Mouse (Mus musculus) hindbrain, postnatal 0 days (tissue): ENCODE measurements at regions not wholly inside any gene's neighbourhood (a gene's known extent, or its start where the extent isn't known, plus 50 kb on each side); places are given as distances from the start of the nearest gene placed in this dataset.

Experiments
- ATAC-seq: fragments of 200-750 bp; cut with Nextera tagmentation; 2 replicates; pipeline ENCODE4 v1.8.0; 2017; ENCODE audit warnings: mild to moderate bottlenecking, moderate TSS enrichment, moderate library complexity
- DNase-seq: peaks from one replicate; pipeline ENCODE4 v3.0.0-alpha.2; 2015; ENCODE audit warnings: low spot score
- H3K27ac ChIP-seq: fragments of 300-500 bp; sonication (generic); 2 replicates; pipeline ENCODE4 v1.5.1; 2014; ENCODE audit warnings: mild to moderate bottlenecking
- H3K27me3 ChIP-seq: fragments of 300-500 bp; sonication (generic); 2 replicates; pipeline ENCODE4 v1.6.1; 2014; ENCODE audit warnings: low read length, mixed read lengths; ENCODE audit not compliant: insufficient read depth
- H3K36me3 ChIP-seq: fragments of 300-500 bp; sonication (generic); 2 replicates; pipeline ENCODE4 v1.6.1; 2014; ENCODE audit warnings: low read length, mixed read lengths; ENCODE audit not compliant: insufficient read depth
- H3K4me1 ChIP-seq: fragments of 300-500 bp; sonication (generic); 2 replicates; pipeline ENCODE4 v1.6.1; 2014; ENCODE audit warnings: antibody characterized with exemption, low read length, mixed read lengths; ENCODE audit not compliant: insufficient read depth
- H3K4me2 ChIP-seq: fragments of 300-500 bp; sonication (generic); 2 replicates; pipeline ENCODE4 v1.6.1; 2014; ENCODE audit warnings: low read depth, mild to moderate bottlenecking, low read length, moderate library complexity, mixed read lengths
- H3K4me3 ChIP-seq: fragments of 300-500 bp; sonication (generic); 2 replicates; pipeline ENCODE4 v1.5.1; 2014; ENCODE audit warnings: low read length
- H3K9ac ChIP-seq: fragments of 300-500 bp; sonication (generic); replicated peaks from 2 replicates; pipeline ENCODE4 v1.6.1; 2014; ENCODE audit warnings: mild to moderate bottlenecking, low read length, moderate library complexity, mixed read lengths
- H3K9me3 ChIP-seq: fragments of 300-500 bp; sonication (generic); 2 replicates; pipeline ENCODE4 v1.6.1; 2016; ENCODE audit warnings: low read length, mixed read lengths
- CTCF ChIP-seq: IDR thresholded peaks from 2 replicates; pipeline ENCODE4 v1.5.1; 2016; ENCODE audit warnings: antibody characterized with exemption, control low read depth, low read depth
- WGBS: fragments of 180-500 bp; shearing (Covaris S2); extraction: QIAGEN DNeasy Blood & Tissue Kit; methylation state at CpG from one replicate; pipeline ENCODE4 v1.1.7; 2014; 5-methylcytosine and 5-hydroxymethylcytosine counted together

DNA sequence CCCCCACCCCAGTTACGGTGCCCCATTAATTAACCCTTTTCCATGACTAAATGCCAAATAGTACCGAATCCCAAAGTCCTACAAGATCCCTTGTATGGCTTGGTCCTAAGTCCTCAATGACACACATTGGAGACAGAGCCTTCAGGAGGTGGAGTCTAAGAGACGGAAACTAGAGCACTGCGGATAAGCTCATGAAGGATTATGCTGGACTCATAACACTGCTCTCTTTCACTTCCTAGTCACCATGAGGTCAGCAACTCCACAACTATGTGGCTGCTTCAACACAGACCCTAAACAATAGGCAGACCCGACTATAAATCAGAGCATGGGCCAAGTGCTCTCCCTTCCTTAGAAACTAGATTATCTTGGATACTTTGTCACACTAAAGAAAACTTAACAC lies 164.0 kb upstream of the Klf14 start:
- DNase-seq (no peak), ATAC-seq (no peak)
- Histone ChIP-seq H3K4me3 (no peak overlapping the region), H3K9ac (no peak overlapping the region), H3K27ac (no peak overlapping the region), H3K4me1 (no peaks in the 10 kb centered on the region), H3K27me3 (no peaks in the 10 kb centered on the region), H3K9me3 (no peaks in the 10 kb centered on the region), H3K4me2 (no peak overlapping the region), H3K36me3 (no peaks in the 10 kb centered on the region)
- no peak for TF ChIP-seq CTCF
- WGBS = 87% methylated on average over 5 of the region's 5 CpGs

DNA sequence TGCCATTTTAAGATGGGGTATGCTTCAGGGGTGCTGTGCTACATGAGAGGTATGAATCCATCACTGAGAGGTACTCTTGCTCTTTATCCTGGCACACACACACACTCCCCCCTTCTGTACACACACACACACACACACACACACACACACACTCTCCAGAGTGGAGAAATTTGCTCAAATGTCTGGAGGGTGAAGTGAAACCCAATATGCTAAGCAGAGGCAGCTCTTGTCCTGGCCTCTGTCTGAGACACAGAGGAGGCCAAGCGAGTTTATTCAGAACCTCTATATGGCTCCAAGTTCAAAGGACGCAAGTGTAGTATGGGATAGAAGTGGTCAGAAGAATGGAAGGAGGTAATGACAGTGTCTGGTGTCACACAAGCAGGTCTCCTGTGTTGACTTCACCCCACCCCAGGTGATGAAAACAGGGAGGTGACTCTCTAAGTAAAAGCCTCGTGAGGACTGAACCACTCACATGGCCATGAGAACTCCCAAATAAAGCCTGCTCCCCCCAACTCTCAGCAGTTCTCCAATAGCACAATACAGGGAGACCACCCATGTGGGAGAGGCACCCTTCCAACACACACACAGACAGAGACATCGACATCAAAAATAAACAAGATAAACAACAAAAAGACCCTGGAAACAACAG lies 164.6 kb upstream of the Klf14 start:
- no peak overlapping the region for H3K9ac ChIP-seq
- no peaks in the 10 kb centered on the region for H3K4me1 ChIP-seq

DNA sequence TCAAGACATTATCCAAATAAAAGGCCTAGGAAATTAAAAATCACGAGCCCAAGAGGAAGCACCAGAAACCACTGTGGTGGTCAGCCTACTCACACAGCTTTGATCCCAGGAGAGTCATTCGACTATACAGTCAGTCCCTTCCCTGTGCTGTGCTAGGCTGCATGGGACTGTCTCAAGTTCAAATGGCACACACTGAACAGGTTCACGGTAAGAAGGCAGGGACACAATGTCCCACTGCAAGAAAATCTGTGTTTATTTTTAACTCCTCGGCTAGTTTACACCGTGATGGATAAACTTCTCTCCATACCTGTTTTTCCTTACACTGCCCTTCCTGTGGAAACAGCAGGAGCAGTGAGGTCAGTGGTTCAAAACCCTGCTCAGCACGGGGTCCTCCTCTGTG lies 165.2 kb upstream of the Klf14 start:
- no peak overlapping the region for H3K4me3 ChIP-seq
- H3K9ac ChIP-seq = no peak overlapping the region
- no peaks in the 10 kb centered on the region for H3K27me3 ChIP-seq
- H3K27ac ChIP-seq = no peak overlapping the region
- no peaks in the 10 kb centered on the region for H3K4me1 ChIP-seq
- H3K4me2 ChIP-seq = no peak overlapping the region
- no peaks in the 10 kb centered on the region for H3K9me3 ChIP-seq
- no peaks in the 10 kb centered on the region for H3K36me3 ChIP-seq
- ATAC-seq (no peak), DNase-seq (no peak)
- WGBS = 68% methylated on average over 6 of the region's 6 CpGs
- no peak for TF ChIP-seq CTCF

More for the DNA sequence above, 164.6 kb upstream of the Klf14 start:
- 72% methylated on average over 4 of the region's 4 CpGs for WGBS
- no peak overlapping the region for H3K4me2 ChIP-seq
- no peaks in the 10 kb centered on the region for H3K27me3 ChIP-seq
- no peaks in the 10 kb centered on the region for H3K36me3 ChIP-seq
- ATAC-seq (no peak), DNase-seq (no peak)
- no peak overlapping the region for H3K27ac ChIP-seq
- no peaks in the 10 kb centered on the region for H3K9me3 ChIP-seq
- H3K4me3 ChIP-seq = no peak overlapping the region
- no peak for TF ChIP-seq CTCF

DNA sequence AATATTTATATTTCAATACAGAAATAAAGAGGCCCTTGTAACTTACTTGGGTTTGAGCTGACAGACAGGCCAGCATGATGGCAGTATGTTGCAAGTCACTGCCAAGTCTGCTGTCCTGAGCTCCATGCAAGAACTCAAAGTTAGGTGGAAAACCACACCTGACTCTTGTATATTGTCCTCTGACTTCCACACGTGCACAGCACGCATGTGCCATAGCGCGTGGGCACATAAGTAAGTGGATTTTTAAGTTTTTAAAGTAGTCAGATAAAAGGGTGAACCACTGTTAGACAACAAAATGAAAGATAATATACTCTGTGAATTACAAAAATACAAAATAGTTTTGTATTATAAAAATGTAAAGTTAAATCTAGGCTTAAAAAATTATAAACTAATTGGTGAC lies 166.0 kb upstream of the Klf14 start:
- 97% methylated on average over 4 of the region's 4 CpGs for WGBS
- Histone ChIP-seq H3K36me3 (no peaks in the 10 kb centered on the region), H3K9me3 (no peaks in the 10 kb centered on the region), H3K4me3 (no peak overlapping the region), H3K9ac (no peak overlapping the region), H3K4me2 (no peak overlapping the region), H3K4me1 (no peaks in the 10 kb centered on the region), H3K27ac (no peak overlapping the region), H3K27me3 (no peaks in the 10 kb centered on the region)
- DNase-seq (no peak), ATAC-seq (no peak)
- TF ChIP-seq CTCF = no peak

DNA sequence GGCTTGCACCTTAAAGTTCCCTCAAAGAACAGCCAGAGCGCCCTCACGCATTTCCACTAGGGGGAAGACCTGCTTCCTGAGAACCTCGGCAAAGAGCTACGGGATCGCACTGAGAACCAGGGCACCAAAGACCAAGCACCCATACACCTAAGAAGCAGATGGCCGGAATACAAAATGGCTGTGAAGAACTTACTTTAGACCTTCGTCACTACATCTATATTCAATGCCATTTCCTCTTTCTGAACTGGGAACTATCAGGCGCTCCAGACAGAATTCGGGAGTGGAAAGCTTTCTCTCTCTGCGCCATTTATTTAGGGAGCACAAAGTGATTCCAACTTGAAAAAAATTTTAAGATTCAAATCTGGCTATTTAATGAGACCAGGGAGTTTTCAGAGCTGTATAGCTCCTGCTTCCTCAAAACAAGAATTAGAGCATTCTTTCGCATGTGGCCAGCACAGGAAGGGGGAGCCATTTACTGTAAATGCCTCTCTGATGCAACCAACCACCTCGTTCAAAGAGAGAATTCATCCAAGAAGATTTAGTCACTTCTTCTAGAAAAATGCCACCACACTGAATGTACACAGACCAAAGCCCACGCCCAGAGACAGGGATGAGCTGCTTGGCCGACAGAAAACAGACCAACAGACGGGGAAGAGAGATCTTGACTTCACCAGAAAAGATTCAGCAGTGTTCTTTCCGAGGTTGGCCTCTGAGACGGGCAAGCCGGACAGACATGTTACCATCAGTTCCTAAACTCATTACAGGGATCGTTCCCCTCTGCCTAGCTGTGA lies 166.6 kb upstream of the Klf14 start:
- TF ChIP-seq CTCF = peak; percentile 56
- ATAC-seq (no peak), DNase-seq (peak; percentile 40)
- WGBS = 75% methylated on average over 19 of the region's 19 CpGs
- Histone ChIP-seq H3K27ac (no peak overlapping the region), H3K4me2 (no peak overlapping the region), H3K9me3 (no peaks in the 10 kb centered on the region), H3K4me3 (no peak overlapping the region), H3K27me3 (no peaks in the 10 kb centered on the region), H3K4me1 (no peaks in the 10 kb centered on the region), H3K9ac (no peak overlapping the region), H3K36me3 (no peaks in the 10 kb centered on the region)

DNA sequence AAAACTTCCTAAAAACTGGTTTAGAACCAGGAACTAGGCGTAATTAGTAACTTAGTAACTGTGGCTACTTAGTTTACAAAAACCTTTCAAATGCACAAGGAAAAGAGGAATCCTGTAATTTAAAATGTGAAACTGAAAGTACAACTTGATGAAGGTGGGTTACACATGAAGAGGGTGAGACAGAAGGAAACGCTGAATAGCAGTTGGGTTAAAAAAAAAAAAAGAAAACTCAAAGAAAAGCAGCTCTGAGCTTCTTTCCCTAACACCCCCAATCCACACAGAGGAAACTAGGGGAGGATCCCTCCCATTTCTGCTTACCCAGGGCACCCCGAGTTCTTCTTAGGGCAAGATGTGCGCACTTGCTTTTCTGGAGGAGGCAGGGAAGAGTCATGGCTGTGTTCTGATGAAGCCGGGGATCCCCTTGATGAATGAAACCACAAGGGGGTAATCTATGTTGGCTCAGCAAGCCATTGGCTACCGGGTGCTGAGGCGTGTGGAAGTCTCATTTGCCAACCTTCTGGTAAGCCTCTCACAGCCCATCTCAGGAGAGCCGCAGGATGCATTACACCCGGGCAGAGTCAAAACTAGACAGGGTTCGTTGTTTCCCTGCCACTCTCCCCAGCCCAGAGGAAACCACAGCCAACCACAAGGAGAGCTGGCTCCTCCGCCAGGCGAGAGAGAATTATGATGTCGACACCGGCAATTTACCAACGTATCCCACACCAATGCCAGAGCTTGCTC lies 167.4 kb upstream of the Klf14 start:
- DNase-seq = no peak
- no peak for ATAC-seq

DNA sequence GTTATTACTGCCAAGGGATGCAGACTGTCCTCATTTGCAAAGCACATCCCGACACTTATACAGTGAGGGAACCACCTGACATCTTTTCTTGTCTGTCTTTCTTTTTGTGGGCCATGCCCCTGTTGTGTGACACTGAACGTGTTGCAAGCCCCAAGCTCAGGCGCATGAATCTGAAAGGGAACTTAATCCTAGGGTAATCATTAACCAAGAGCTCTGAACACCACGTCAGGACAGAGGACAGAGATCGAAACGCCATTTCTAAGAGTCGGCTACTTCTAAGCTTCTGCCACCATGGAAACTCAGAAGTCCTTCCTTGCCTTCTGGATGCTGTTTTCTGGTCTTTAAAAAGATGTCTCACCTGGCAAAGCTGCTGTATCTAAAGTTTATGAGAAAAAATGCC lies 170.3 kb upstream of the Klf14 start:
- ATAC-seq = no peak
- WGBS = 72% methylated on average over 7 of the region's 7 CpGs

More for the DNA sequence above, 167.4 kb upstream of the Klf14 start:
- no peak overlapping the region for H3K9ac ChIP-seq
- H3K4me1 ChIP-seq = no peaks in the 10 kb centered on the region
- WGBS = 80% methylated on average over 15 of the region's 15 CpGs
- no peaks in the 10 kb centered on the region for H3K36me3 ChIP-seq
- no peak overlapping the region for H3K4me2 ChIP-seq
- no peak overlapping the region for H3K27ac ChIP-seq
- H3K27me3 ChIP-seq = no peaks in the 10 kb centered on the region
- no peak for TF ChIP-seq CTCF
- no peak overlapping the region for H3K4me3 ChIP-seq
- H3K9me3 ChIP-seq = no peaks in the 10 kb centered on the region

More for the DNA sequence above, 170.3 kb upstream of the Klf14 start:
- no peak overlapping the region for H3K27ac ChIP-seq
- no peaks in the 10 kb centered on the region for H3K4me1 ChIP-seq
- TF ChIP-seq CTCF = no peak
- H3K9ac ChIP-seq = no peak overlapping the region
- H3K36me3 ChIP-seq = no peaks in the 10 kb centered on the region
- no peak overlapping the region for H3K4me2 ChIP-seq
- no peak overlapping the region for H3K4me3 ChIP-seq
- H3K27me3 ChIP-seq = no peaks in the 10 kb centered on the region
- DNase-seq = no peak
- no peaks in the 10 kb centered on the region for H3K9me3 ChIP-seq
